Mouse (Mus musculus) spleen, postnatal 4 days (tissue): Measurements from ENCODE around the gene Osm.

Experiments
- DNase-seq, 2 experiments: peaks; one replicate each; pipeline ENCODE4 v3.0.0; 2022; ENCODE audit warnings: low spot score in 2 of 2

Osm gene

GRCm38 (mm10) chr11:4268500-4268899 lies 32.3 kb downstream of the Osm start:
- DNase-seq = no peak

GRCm38 (mm10) chr11:4270744-4271459 lies 34.7 kb downstream of the Osm start:
- DNase-seq = no peak

DNA sequence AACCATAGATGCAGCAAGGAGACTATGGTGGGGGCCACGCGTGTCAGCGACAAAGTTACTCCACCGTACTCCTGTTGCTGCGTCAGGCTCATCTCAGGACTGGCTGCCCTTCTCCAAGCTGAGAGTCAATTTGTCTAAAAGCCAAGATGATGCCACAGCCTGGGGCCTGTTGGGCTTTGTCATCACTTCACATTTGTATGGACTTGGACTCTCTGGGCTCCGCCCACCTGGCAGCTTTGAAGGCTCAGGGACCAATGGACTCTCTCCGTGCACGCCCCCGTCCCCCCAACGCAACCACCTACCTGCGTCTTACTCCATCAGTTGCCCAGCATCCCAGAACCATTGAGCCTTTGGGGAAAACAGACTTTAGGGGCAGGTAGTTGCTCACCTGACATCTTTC lies 35.3 kb downstream of the Osm start:
- no peak for DNase-seq

- DNase-seq = no peak
These were observed 40.2 kb downstream of the Osm start for GRCm38 (mm10) chr11:4276411-4276861.

GRCm38 (mm10) chr11:4279909-4280308 lies 43.7 kb downstream of the Osm start:
- no peak for DNase-seq

DNA sequence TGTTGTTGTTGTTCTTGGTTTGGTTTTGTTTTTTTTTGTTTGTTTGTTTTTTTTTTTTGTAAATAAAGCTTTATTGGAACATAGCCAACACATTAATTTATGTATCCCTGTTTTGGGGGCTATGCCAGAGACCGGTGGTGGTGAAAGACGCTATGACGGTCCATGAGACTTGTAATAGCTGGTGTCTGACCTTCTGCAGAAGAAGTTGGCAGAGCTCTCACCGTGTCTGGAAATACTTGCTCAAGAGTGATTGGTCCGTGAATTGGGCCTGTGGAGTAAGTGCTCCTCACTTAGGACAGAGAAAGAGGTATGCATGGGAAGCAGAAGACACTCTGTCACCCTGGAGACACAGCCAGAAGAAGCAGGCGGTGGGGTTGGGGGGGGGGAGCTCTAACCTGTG lies 45.6 kb downstream of the Osm start:
- DNase-seq = no peak

- DNase-seq = no peak
These were observed 47.4 kb downstream of the Osm start for GRCm38 (mm10) chr11:4283627-4284026.

- no peak for DNase-seq
These were observed 53.1 kb downstream of the Osm start for GRCm38 (mm10) chr11:4289280-4289679.
